Mouse (Mus musculus) midbrain, postnatal 0 days (tissue): ENCODE measurements at regions not wholly inside any gene's neighbourhood (a gene's known extent, or its start where the extent isn't known, plus 50 kb on each side); places are given as distances from the start of the nearest gene placed in this dataset.
"Not testable (repeated sequence)": the region's sequence is repeated elsewhere in the genome, so short reads cannot be mapped to it uniquely, and the experiment has no call there.

Experiments used
- ATAC-seq: fragments of 200-750 bp; cut with Nextera tagmentation; 2 replicates; pipeline ENCODE4 v1.8.0; 2017; ENCODE audit warnings: moderate number of reproducible peaks, mild to moderate bottlenecking, moderate TSS enrichment, moderate library complexity; ENCODE audit not compliant: low FRiP score
- DNase-seq: peaks from one replicate; pipeline ENCODE4 v3.0.0-alpha.2; 2015; ENCODE audit warnings: low spot score
- H3K27ac ChIP-seq: fragments of 300-500 bp; sonication (generic); 2 replicates; pipeline ENCODE4 v1.5.1; 2014; ENCODE audit warnings: low read depth, mild to moderate bottlenecking, low read length, mixed read lengths
- H3K27me3 ChIP-seq: fragments of 300-500 bp; sonication (generic); 2 replicates; pipeline ENCODE4 v1.6.1; 2014; ENCODE audit warnings: low read length, control low read depth, mixed read lengths; ENCODE audit not compliant: insufficient read depth
- H3K36me3 ChIP-seq: fragments of 300-500 bp; sonication (generic); 2 replicates; pipeline ENCODE4 v1.6.1; 2014; ENCODE audit warnings: low read length, control low read depth, mixed read lengths; ENCODE audit not compliant: insufficient read depth
- H3K4me1 ChIP-seq: fragments of 300-500 bp; sonication (generic); 2 replicates; pipeline ENCODE4 v1.6.1; 2014; ENCODE audit warnings: mild to moderate bottlenecking, control low read depth, antibody characterized with exemption, low read length, mixed read lengths; ENCODE audit not compliant: insufficient read depth
- H3K4me2 ChIP-seq: fragments of 300-500 bp; sonication (generic); 2 replicates; pipeline ENCODE4 v1.6.1; 2014; ENCODE audit warnings: low read depth, mild to moderate bottlenecking, low read length, mixed read lengths; ENCODE audit not compliant: poor library complexity, severe bottlenecking
- H3K4me3 ChIP-seq: fragments of 300-500 bp; sonication (generic); 2 replicates; pipeline ENCODE4 v1.5.1; 2014; ENCODE audit warnings: low read depth, mild to moderate bottlenecking, low read length, moderate library complexity
- H3K9ac ChIP-seq: fragments of 300-500 bp; sonication (generic); replicated peaks from 2 replicates; pipeline ENCODE4 v1.6.1; 2014; ENCODE audit warnings: mild to moderate bottlenecking, low read length, moderate library complexity, mixed read lengths; ENCODE audit not compliant: poor library complexity, severe bottlenecking
- H3K9me3 ChIP-seq: fragments of 300-500 bp; sonication (generic); 2 replicates; pipeline ENCODE4 v1.6.1; 2016; ENCODE audit warnings: low read length, control low read depth
- CTCF ChIP-seq: IDR thresholded peaks from 2 replicates; pipeline ENCODE4 v1.5.1; 2016; ENCODE audit warnings: antibody characterized with exemption, mild to moderate bottlenecking
- WGBS: fragments of 180-500 bp; shearing (Covaris S2); extraction: QIAGEN DNeasy Blood & Tissue Kit; methylation state at CpG from one replicate; pipeline ENCODE4 v1.1.7; 2014; 5-methylcytosine and 5-hydroxymethylcytosine counted together

DNA sequence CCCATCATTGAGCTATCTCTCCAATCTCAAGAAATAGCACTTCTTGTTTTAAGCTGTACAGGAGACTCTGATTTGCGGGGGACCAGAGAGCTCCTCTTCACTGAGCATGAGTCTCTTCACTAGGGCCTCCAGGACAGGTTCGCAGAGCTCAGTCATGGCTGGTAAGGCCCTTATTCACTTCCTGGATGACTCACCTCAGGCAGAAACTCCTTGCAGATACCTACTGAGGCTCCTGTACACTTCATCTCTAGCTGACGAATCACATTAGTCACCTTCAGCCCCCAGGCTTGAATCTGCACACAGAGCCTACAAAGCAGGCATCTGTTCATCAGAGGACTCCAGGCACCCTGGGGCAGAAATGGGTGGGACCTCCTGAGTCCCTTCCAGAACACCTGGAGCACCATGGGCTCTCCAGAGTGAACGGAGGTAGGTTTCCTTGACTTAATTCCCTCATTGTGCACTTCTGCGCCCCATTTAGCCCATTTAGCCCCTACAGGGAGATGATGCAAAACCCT, 172.8 kb downstream of the Wdr11 start:
- H3K4me2 ChIP-seq, result no peak overlapping the region
- H3K9ac ChIP-seq, result no peak overlapping the region
- no peak for TF ChIP-seq CTCF
- H3K36me3 ChIP-seq, result no peaks in the 10 kb centered on the region
- no peak overlapping the region for H3K4me3 ChIP-seq
- H3K27ac ChIP-seq, result no peak overlapping the region
- H3K27me3 ChIP-seq, result no peaks in the 10 kb centered on the region
- ATAC-seq (no peak), DNase-seq (no peak)
- WGBS, result 94% methylated on average over 5 of the region's 5 CpGs
- H3K4me1 ChIP-seq, result peaks cover 4% of the 10 kb centered on the region; the same call in 1 of the 2 replicates
- no peaks in the 10 kb centered on the region for H3K9me3 ChIP-seq

DNA sequence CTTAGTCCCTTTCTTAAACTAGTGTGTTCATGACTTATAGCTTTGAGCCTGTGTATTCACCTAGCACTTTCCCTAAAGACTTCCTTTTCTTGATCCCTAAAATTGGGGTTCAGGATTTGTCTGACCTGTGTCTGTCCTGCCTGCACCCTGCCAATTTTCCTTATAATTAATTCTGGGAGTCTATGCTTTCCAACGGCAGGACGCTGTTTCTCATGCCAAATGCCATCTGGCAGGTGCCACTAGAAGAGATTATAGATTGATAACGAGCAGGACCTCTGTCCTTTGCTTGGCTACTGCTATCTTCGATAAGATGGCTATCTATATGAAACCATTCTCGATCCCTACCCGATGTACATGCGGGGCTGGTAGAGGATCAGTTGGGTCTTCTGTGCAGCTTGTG, 174.0 kb downstream of the Wdr11 start:
- DNase-seq (no peak), ATAC-seq (no peak)
- TF ChIP-seq CTCF, result no peak
- H3K9ac ChIP-seq, result no peak overlapping the region
- H3K4me2 ChIP-seq, result no peak overlapping the region
- no peak overlapping the region for H3K27ac ChIP-seq
- no peaks in the 10 kb centered on the region for H3K9me3 ChIP-seq
- H3K4me1 ChIP-seq, result peaks cover 4% of the 10 kb centered on the region; the same call in 1 of the 2 replicates
- H3K4me3 ChIP-seq, result no peak overlapping the region
- 87% methylated on average over 7 of the region's 7 CpGs for WGBS
- no peaks in the 10 kb centered on the region for H3K36me3 ChIP-seq
- H3K27me3 ChIP-seq, result no peaks in the 10 kb centered on the region

DNA sequence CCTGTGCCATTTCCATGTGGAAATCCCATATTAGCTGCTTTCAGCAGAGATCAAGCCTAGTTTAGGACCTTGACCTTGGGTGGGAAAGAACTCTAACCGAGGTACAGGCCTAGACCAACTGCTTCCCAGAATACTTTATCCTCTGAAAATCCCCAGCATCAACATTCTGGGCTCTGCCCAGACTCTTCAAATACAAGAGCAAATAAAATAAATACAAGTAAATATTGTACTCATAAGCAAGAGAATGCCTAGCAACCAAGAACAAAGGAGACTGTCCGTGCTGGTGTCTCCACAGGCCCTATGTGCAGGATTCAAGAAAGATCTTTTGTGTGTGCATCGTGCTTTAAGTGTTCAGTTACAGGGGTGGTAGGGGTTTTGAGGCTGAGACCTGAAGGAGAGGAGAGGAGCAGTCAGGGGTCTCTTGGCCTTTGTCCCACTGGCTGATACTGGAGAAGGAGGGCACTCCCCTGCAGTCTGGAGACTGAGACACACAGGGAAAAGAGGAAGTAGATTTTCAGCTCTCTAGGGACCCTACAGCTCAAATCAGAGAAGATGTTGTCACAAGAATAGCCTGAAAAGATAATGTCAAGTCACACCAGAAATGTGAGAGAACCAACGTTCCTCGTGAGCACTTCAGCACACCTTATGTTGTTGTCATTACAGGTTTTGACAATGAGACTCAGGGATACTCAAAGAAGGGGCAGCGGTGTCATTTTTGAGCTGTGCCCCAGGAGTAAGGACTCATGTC, 174.6 kb downstream of the Wdr11 start:
- Histone ChIP-seq H3K4me2 (no peak overlapping the region), H3K9ac (no peak overlapping the region), H3K36me3 (no peaks in the 10 kb centered on the region), H3K4me1 (peaks cover 4% of the 10 kb centered on the region; the same call in 1 of the 2 replicates), H3K27ac (no peak overlapping the region), H3K4me3 (no peak overlapping the region), H3K9me3 (no peaks in the 10 kb centered on the region), H3K27me3 (peaks cover under 1% of the 10 kb centered on the region; the same call in 1 of the 2 replicates)
- ATAC-seq (no peak), DNase-seq (no peak)
- TF ChIP-seq CTCF, result no peak
- WGBS, result 65% methylated on average over 6 of the region's 6 CpGs

DNA sequence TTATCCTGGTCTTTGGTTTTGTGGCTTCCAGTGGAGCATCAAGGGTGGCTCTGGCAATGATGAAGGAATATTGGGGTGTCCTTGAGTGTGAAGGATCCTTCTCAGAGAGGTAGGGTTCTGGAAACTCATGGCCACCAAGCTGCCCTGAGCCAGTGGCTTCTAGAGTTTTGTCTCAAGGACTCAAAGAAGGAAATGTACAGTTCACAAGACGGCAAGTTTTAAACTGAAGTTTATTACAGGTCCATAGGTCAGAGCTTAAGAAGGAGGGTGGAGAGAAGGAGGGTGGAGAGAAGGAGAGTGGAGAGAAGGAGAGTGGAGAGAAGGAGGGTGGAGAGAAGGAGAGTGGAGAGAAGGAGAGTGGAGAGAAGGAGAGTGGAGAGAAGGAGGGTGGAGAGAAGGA, 178.0 kb downstream of the Wdr11 start:
- 96% methylated on average over 1 of the region's 1 CpGs for WGBS
- not testable (repeated sequence) for H3K4me1 ChIP-seq

DNA sequence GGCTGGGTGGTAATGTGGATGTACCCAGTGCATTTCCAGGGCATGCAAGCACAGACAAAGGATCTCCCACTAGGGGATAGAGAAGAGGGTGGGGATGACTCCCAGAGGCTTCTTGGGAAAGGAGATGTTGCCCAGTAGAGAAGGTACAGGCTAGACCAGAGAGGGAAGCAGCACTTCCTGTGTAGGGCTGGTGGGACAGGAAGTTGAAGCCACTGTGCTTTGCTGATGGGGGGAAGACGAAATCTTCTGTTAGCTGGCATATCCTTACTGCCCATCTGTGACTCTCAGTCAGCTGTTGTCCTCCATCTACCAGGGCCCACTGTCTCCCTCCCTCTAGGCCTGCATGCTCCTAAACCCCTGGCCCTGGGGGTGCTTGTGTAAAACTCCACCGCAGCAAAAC, 180.2 kb downstream of the Wdr11 start:
- Histone ChIP-seq H3K27ac (no peak overlapping the region), H3K9me3 (no peaks in the 10 kb centered on the region), H3K4me1 (peaks cover 8% of the 10 kb centered on the region), H3K4me3 (no peak overlapping the region), H3K4me2 (no peak overlapping the region), H3K9ac (no peak overlapping the region), H3K36me3 (no peaks in the 10 kb centered on the region), H3K27me3 (peaks cover 11% of the 10 kb centered on the region; the same call in 1 of the 2 replicates)
- ATAC-seq (no peak), DNase-seq (no peak)
- no peak for TF ChIP-seq CTCF
- 85% methylated on average over 2 of the region's 2 CpGs for WGBS

More for the DNA sequence above, 178.0 kb downstream of the Wdr11 start:
- ATAC-seq, H3K4me2 ChIP-seq, DNase-seq, H3K9me3 ChIP-seq, H3K4me3 ChIP-seq, H3K9ac ChIP-seq, H3K36me3 ChIP-seq, H3K27ac ChIP-seq: not testable (repeated sequence)
- H3K27me3 ChIP-seq, result peaks cover 11% of the 10 kb centered on the region; the same call in 1 of the 2 replicates

DNA sequence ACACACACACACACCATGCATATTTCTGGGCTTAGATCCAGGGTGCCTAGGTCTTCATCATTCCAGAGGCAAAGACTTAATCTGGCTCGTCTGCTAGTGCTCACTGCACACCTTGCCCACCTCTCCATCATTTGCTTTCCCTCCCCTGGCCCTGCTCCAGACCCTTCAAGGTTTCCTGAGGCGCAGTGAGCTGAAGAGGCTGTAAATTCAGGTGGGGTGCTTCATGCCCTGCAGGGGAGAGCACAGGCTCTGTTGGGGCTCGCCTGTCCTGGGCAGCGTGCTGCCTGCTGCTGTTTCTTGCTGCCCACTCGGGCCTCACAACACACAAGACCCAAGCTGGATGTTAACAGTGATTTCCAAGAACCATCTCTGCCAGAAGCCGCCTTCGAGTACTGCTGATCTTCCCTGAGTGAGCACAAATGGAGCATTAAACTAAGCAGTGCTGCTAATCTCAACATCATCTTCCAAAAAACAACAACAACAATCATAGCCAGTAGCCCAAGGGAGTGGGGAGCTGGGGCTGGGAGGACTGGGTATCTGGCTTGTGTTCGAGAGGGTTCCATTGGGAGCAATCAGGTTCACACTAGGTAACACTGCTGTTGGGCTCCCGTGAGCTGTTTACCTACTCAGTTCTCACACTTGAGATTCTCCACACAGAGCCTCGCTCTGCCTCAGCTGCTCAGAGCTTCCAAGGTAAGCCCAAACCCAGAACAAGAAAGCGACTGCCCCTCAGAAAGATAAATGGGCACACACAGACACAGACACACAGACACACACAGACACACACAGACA, 181.1 kb downstream of the Wdr11 start:
- H3K9ac ChIP-seq, result no peak overlapping the region
- H3K9me3 ChIP-seq, result no peaks in the 10 kb centered on the region
- no peaks in the 10 kb centered on the region for H3K36me3 ChIP-seq
- no peak for DNase-seq
- H3K4me1 ChIP-seq, result peaks cover 5% of the 10 kb centered on the region; the same call in 1 of the 2 replicates
- H3K4me2 ChIP-seq, result no peak overlapping the region
- H3K27ac ChIP-seq, result no peak overlapping the region
- WGBS, result 80% methylated on average over 11 of the region's 11 CpGs
- H3K27me3 ChIP-seq, result peaks cover 11% of the 10 kb centered on the region; the same call in 1 of the 2 replicates
- no peak for TF ChIP-seq CTCF
- no peak for ATAC-seq
- no peak overlapping the region for H3K4me3 ChIP-seq
